Mouse (Mus musculus) layer of hippocampus, postnatal 36 days (tissue): ENCODE measurements at regions not wholly inside any gene's neighbourhood (a gene's known extent, or its start where the extent isn't known, plus 50 kb on each side); places are given as distances from the start of the nearest gene placed in this dataset.

Experiments used
- DNase-seq, 2 experiments: peaks; one replicate each; pipeline ENCODE4 v3.0.0; 2022

DNA sequence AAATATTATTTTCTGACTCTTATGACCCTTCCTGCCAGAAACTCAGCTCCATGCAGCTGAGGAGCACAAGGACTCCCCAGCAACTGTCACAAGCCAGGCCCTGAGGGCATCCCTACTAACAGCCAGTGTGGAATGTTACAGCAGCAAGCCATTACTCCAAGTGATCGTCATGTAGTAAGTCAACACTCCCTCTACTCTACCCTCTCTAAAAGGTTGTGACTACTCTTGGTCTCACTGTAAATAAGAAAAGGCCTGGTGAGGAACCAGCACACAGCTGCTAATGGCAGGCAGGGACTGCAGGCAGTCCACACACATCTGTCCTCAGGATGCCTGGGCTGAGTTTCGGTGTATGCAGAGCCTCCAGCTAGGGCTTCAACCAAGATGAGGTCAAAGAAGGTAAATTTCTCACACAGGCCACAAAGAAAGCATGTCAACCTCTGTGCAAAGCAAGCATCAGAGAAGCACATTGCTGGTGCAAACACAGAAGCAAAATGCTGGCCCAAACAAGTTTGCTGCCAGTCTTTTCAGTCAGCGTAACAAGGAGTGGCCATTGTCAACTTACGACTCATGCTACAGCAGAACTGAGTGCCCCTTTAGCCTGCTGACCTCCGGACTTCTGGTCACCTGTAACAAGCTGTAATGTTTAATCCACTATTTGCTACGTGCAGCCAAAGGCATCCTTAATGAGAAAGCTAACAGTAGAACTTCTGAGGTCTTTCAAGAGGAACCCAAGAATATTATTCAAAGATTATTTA, 62.9 kb upstream of the Ercc4 start:
- DNase-seq = no peak

DNA sequence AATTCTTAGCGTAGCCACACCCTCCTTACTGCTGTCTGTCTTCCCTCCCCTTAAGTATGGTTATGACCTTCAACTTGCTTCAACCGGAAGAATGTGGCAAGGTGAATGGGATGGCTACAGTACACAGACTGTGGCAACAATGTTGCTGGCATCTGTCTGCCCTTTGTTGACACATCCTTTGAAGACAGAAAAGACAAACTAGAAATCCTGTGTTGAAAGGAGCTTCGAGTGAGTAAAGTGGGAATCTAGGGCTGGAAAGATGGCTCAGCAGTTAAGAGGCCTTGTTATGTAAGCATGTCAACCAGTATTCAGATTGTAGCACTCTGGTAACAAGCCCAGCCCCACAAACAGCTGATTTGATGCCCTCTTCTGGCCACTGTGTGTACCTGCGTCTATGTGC, 60.2 kb upstream of the Ercc4 start:
- no peak for DNase-seq

DNA sequence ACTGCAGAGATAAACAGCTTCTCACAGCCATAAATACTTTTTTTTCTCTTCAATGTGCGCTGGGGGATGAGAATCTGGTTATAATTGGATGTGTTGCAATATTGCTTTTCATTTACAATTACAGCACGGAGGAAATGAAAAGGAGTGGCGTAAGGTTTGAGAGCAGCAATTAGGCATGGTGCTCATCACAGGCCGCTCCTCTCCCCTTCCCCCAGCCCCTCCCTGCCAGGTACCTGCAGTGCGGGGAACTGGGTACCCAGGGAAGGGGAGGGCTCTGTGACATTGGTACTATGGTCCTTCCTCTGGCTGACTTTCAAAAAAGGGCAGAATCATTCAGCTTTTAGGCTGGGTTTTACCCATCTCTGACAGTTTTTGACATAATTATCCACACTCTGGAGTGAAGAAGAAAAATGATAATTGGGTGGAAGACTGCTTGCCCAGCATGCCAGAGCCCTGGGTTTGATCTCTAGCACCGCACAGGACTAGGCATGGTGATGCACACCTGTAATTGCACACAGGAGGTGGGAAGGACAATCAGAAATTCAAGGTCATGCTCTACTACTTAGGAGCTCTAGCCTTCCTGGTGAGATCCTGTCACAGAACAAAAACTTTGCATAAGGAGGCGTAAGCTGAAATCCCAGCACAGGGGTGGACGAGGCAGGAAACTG, 59.1 kb upstream of the Ercc4 start:
- DNase-seq = no peak

- no peak for DNase-seq
Measured at GRCm38 (mm10) chr16:13054956-13055355, 54.5 kb upstream of the Ercc4 start.
